Mouse (Mus musculus): ENCODE data around the gene Hddc3.

- no peak for TF ChIP-seq POLR2A (IDR thresholded peaks at IDR 0.05; ENCODE audit: low read depth, low read length)
- no peak for TF ChIP-seq CTCF (conservative IDR thresholded peaks at IDR 0.05 in 1 of 2, IDR thresholded peaks at IDR 0.05 in 1 of 2; ENCODE audit: low read depth in 2 of 2, low read length in 2 of 2)
- TF ChIP-seq E2F4 (IDR thresholded peaks at IDR 0.05; ENCODE audit: insufficient replicate concordance, low read depth, low read length), result no peak
- TF ChIP-seq EP300 (IDR thresholded peaks at IDR 0.05; ENCODE audit: low read length), result peak; percentile 74
- TF ChIP-seq POLR2AphosphoS2 (IDR thresholded peaks at IDR 0.05; ENCODE audit: low read depth, low read length), result no peak
- peak; percentile 45; the same call in 1 of the 2 replicates for TF ChIP-seq MAFK (IDR thresholded peaks at IDR 0.05; ENCODE audit: insufficient replicate concordance, low read length)
- no peak for TF ChIP-seq CHD1 (IDR thresholded peaks at IDR 0.05; ENCODE audit: low read depth, low read length)
Measured at GRCm38 (mm10) chr7:80375376-80376039, 32.6 kb downstream of the Hddc3 start.
